Mouse (Mus musculus): Measurements from ENCODE around the gene Fhit. TPM values are rescaled to one million over a fixed set of nuclear protein-coding genes. Genes with fewer than 3 reads are reported as not detected.

Fhit gene
- polyA plus RNA-seq, 1 experiment from 2014 or later = 4.6 TPM

GRCm38 (mm10) chr14:10430396-10431000 is 731.3 kb downstream of the Fhit start:
- no peak for ATAC-seq (ENCODE audit: insufficient number of reproducible peaks, low FRiP score)
- Histone ChIP-seq H3K36me3 (no peaks in the 10 kb centered on the region), H3K4me2 (no peak overlapping the region), H3K4me1 (replicated peaks) (no peaks in the 10 kb centered on the region), H3K27me3 (replicated peaks) (no peaks in the 10 kb centered on the region), H3K9me3 (replicated peaks) (no peaks in the 10 kb centered on the region), H3K4me3 (no peak overlapping the region), H3K27ac (ENCODE audit: poor library complexity, severe bottlenecking) (no peak overlapping the region), H3K9ac (no peak overlapping the region)
- WGBS = 78% methylated on average over 3 of the region's 3 CpGs

- H3K27me3 ChIP-seq (replicated peaks) = no peaks in the 10 kb centered on the region
Observed at GRCm38 (mm10) chr14:10423499-10423898, 738.3 kb downstream of the Fhit start.

GRCm38 (mm10) chr14:10422261-10422660 is 739.6 kb downstream of the Fhit start:
- 71% methylated on average over 1 of the region's 1 CpGs for WGBS

More at GRCm38 (mm10) chr14:10423499-10423898, 738.3 kb downstream of the Fhit start:
- Histone ChIP-seq H3K27ac (ENCODE audit: poor library complexity, severe bottlenecking) (no peak overlapping the region), H3K9ac (no peak overlapping the region), H3K36me3 (no peaks in the 10 kb centered on the region), H3K9me3 (replicated peaks) (no peaks in the 10 kb centered on the region), H3K4me2 (no peak overlapping the region), H3K4me1 (replicated peaks) (no peaks in the 10 kb centered on the region), H3K4me3 (no peak overlapping the region)
- WGBS = 75% methylated on average over 3 of the region's 3 CpGs
- no peak for ATAC-seq (ENCODE audit: insufficient number of reproducible peaks, low FRiP score)

GRCm38 (mm10) chr14:10415068-10415467 is 746.8 kb downstream of the Fhit start:
- 77% methylated on average over 5 of the region's 5 CpGs for WGBS
- no peaks in the 10 kb centered on the region for H3K4me1 ChIP-seq (replicated peaks)

More at GRCm38 (mm10) chr14:10422261-10422660, 739.6 kb downstream of the Fhit start:
- H3K9ac ChIP-seq = no peak overlapping the region
- no peaks in the 10 kb centered on the region for H3K4me1 ChIP-seq (replicated peaks)
- H3K27me3 ChIP-seq (replicated peaks) = no peaks in the 10 kb centered on the region
- no peak overlapping the region for H3K4me3 ChIP-seq
- no peak overlapping the region for H3K4me2 ChIP-seq
- H3K27ac ChIP-seq (ENCODE audit: poor library complexity, severe bottlenecking) = no peak overlapping the region
- no peaks in the 10 kb centered on the region for H3K9me3 ChIP-seq (replicated peaks)
- ATAC-seq (ENCODE audit: insufficient number of reproducible peaks, low FRiP score) = no peak
- H3K36me3 ChIP-seq = no peaks in the 10 kb centered on the region

GRCm38 (mm10) chr14:10409306-10409962 is 752.4 kb downstream of the Fhit start:
- H3K36me3 ChIP-seq = no peaks in the 10 kb centered on the region
- H3K4me1 ChIP-seq (replicated peaks) = no peaks in the 10 kb centered on the region
- WGBS = 81% methylated on average over 3 of the region's 3 CpGs
- no peaks in the 10 kb centered on the region for H3K9me3 ChIP-seq (replicated peaks)
- ATAC-seq (ENCODE audit: insufficient number of reproducible peaks, low FRiP score) = no peak
- H3K4me3 ChIP-seq = no peak overlapping the region
- H3K27me3 ChIP-seq (replicated peaks) = no peaks in the 10 kb centered on the region
- no peak overlapping the region for H3K4me2 ChIP-seq
- no peak overlapping the region for H3K9ac ChIP-seq
- H3K27ac ChIP-seq (ENCODE audit: poor library complexity, severe bottlenecking) = no peak overlapping the region

More at GRCm38 (mm10) chr14:10415068-10415467, 746.8 kb downstream of the Fhit start:
- no peak overlapping the region for H3K27ac ChIP-seq (ENCODE audit: poor library complexity, severe bottlenecking)
- ATAC-seq (ENCODE audit: insufficient number of reproducible peaks, low FRiP score) = no peak
- H3K9me3 ChIP-seq (replicated peaks) = no peaks in the 10 kb centered on the region
- H3K9ac ChIP-seq = no peak overlapping the region
- H3K27me3 ChIP-seq (replicated peaks) = no peaks in the 10 kb centered on the region
- no peak overlapping the region for H3K4me2 ChIP-seq
- H3K4me3 ChIP-seq = no peak overlapping the region
- no peaks in the 10 kb centered on the region for H3K36me3 ChIP-seq

GRCm38 (mm10) chr14:10405346-10405745 is 756.5 kb downstream of the Fhit start:
- WGBS = 76% methylated on average over 1 of the region's 1 CpGs
- Histone ChIP-seq H3K4me3 (no peak overlapping the region), H3K9ac (no peak overlapping the region), H3K36me3 (no peaks in the 10 kb centered on the region), H3K9me3 (replicated peaks) (no peaks in the 10 kb centered on the region), H3K27ac (ENCODE audit: poor library complexity, severe bottlenecking) (no peak overlapping the region), H3K27me3 (replicated peaks) (no peaks in the 10 kb centered on the region), H3K4me2 (no peak overlapping the region), H3K4me1 (replicated peaks) (no peaks in the 10 kb centered on the region)
- no peak for ATAC-seq (ENCODE audit: insufficient number of reproducible peaks, low FRiP score)

GRCm38 (mm10) chr14:10367783-10368680 is 793.8 kb downstream of the Fhit start:
- H3K4me2 ChIP-seq = no peak overlapping the region
- H3K27me3 ChIP-seq (replicated peaks) = no peaks in the 10 kb centered on the region
- H3K27ac ChIP-seq (ENCODE audit: poor library complexity, severe bottlenecking) = no peak overlapping the region
- H3K4me3 ChIP-seq = no peak overlapping the region
- 70% methylated on average over 5 of the region's 5 CpGs for WGBS
- no peaks in the 10 kb centered on the region for H3K9me3 ChIP-seq (replicated peaks)
- H3K36me3 ChIP-seq = no peaks in the 10 kb centered on the region
- no peak for ATAC-seq (ENCODE audit: insufficient number of reproducible peaks, low FRiP score)
- no peak overlapping the region for H3K9ac ChIP-seq
- H3K4me1 ChIP-seq (replicated peaks) = no peaks in the 10 kb centered on the region

- ATAC-seq (ENCODE audit: insufficient number of reproducible peaks, low FRiP score) = no peak
- H3K27ac ChIP-seq (ENCODE audit: poor library complexity, severe bottlenecking) = no peak overlapping the region
Observed at GRCm38 (mm10) chr14:10366808-10367207, 795.0 kb downstream of the Fhit start.

GRCm38 (mm10) chr14:10364281-10364680 is 797.6 kb downstream of the Fhit start:
- Histone ChIP-seq H3K9ac (no peak overlapping the region), H3K27me3 (replicated peaks) (no peaks in the 10 kb centered on the region), H3K9me3 (replicated peaks) (no peaks in the 10 kb centered on the region), H3K4me3 (no peak overlapping the region), H3K36me3 (no peaks in the 10 kb centered on the region), H3K4me2 (no peak overlapping the region), H3K27ac (ENCODE audit: poor library complexity, severe bottlenecking) (no peak overlapping the region), H3K4me1 (replicated peaks) (no peaks in the 10 kb centered on the region)
- WGBS = 76% methylated on average over 6 of the region's 6 CpGs
- ATAC-seq (ENCODE audit: insufficient number of reproducible peaks, low FRiP score) = no peak

More at GRCm38 (mm10) chr14:10366808-10367207, 795.0 kb downstream of the Fhit start:
- H3K9me3 ChIP-seq (replicated peaks) = no peaks in the 10 kb centered on the region
- 80% methylated on average over 4 of the region's 4 CpGs for WGBS
- no peak overlapping the region for H3K9ac ChIP-seq
- no peaks in the 10 kb centered on the region for H3K4me1 ChIP-seq (replicated peaks)
- no peaks in the 10 kb centered on the region for H3K27me3 ChIP-seq (replicated peaks)
- no peak overlapping the region for H3K4me2 ChIP-seq
- no peaks in the 10 kb centered on the region for H3K36me3 ChIP-seq
- H3K4me3 ChIP-seq = no peak overlapping the region

- 68% methylated on average over 1 of the region's 1 CpGs for WGBS
Observed at GRCm38 (mm10) chr14:10363306-10363705, 798.5 kb downstream of the Fhit start.

GRCm38 (mm10) chr14:10345905-10346304 is 815.9 kb downstream of the Fhit start:
- Histone ChIP-seq H3K4me3 (no peak overlapping the region), H3K9ac (no peak overlapping the region), H3K4me2 (no peak overlapping the region), H3K27ac (ENCODE audit: poor library complexity, severe bottlenecking) (no peak overlapping the region), H3K36me3 (no peaks in the 10 kb centered on the region), H3K9me3 (replicated peaks) (no peaks in the 10 kb centered on the region), H3K27me3 (replicated peaks) (no peaks in the 10 kb centered on the region), H3K4me1 (replicated peaks) (no peaks in the 10 kb centered on the region)
- no peak for ATAC-seq (ENCODE audit: insufficient number of reproducible peaks, low FRiP score)

More at GRCm38 (mm10) chr14:10363306-10363705, 798.5 kb downstream of the Fhit start:
- Histone ChIP-seq H3K36me3 (no peaks in the 10 kb centered on the region), H3K4me3 (no peak overlapping the region), H3K9ac (no peak overlapping the region), H3K4me2 (no peak overlapping the region), H3K27ac (ENCODE audit: poor library complexity, severe bottlenecking) (no peak overlapping the region), H3K9me3 (replicated peaks) (no peaks in the 10 kb centered on the region), H3K27me3 (replicated peaks) (no peaks in the 10 kb centered on the region), H3K4me1 (replicated peaks) (no peaks in the 10 kb centered on the region)
- ATAC-seq (ENCODE audit: insufficient number of reproducible peaks, low FRiP score) = no peak
